1 mouse cellular context compared by ENCODE assay signal in the genomic region with DNA sequence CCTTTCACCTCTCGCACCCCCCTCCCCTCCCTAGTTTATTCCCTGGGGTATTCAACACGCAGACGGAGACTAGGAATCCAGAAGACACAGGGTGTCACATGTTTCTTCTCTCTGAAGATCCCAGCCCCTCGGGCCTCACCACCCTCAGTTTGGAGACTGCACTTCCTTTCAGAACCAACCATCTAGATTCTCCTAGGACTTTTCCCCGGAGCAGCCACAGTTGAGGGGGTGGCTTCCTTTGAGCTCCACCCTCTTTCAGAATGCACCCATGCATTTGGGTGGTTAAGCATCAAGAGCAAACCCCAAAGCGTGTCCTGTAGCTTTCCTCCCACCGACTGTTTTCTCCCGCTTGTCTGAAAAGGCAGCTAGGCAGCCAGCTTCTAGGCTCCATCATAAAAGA.
TF ChIP-seq lines count a peak whose summit lies in the region.

No protein-coding gene starts in this region.

TF ChIP-seq in MEL, 35 proteins besides CTCF, POLR2A, EP300 and RAD21:
- TF ChIP-seq ZKSCAN1 (IDR thresholded peaks at IDR 0.05; ENCODE audit: low read depth, low read length) = no peak
- TF ChIP-seq MYB (IDR thresholded peaks at IDR 0.05; ENCODE audit: low read depth, low read length) = no peak
- no peak for TF ChIP-seq RCOR1 (IDR thresholded peaks at IDR 0.05; ENCODE audit: low read depth, low read length)
- no peak for TF ChIP-seq ZNF384 (IDR thresholded peaks at IDR 0.05; ENCODE audit: low read depth, low read length)
